Mouse (Mus musculus): ENCODE data around the gene Cacna1h.

GRCm38 (mm10) chr17:25372491-25372890 lies 61.1 kb downstream of the Cacna1h start:
- TF ChIP-seq CTCF (IDR thresholded peaks at IDR 0.05; ENCODE audit: low read depth), result no peak
- no peak for TF ChIP-seq EP300 (IDR thresholded peaks at IDR 0.05; ENCODE audit: low read depth)

All from liver, embryonic 14.5 days (tissue).